Mouse (Mus musculus) midbrain, embryonic 10.5 days (tissue): ENCODE measurements around the gene Creld2. TPM values are rescaled to one million over a fixed set of nuclear protein-coding genes. Genes with fewer than 3 reads are reported as not detected.
A peak's percentile ranks its signal among the peaks of the same experiment; 100 is the strongest.

Experiments
- DNase-seq: peaks from one replicate; pipeline ENCODE4 v3.0.0-alpha.2; 2017; ENCODE audit warnings: low spot score
- H3K27ac ChIP-seq: fragments of 300-500 bp; sonication (generic); replicated peaks from 2 replicates; pipeline ENCODE4 v1.5.1; 2016; ENCODE audit warnings: mild to moderate bottlenecking
- H3K27me3 ChIP-seq: fragments of 300-500 bp; sonication (generic); 2 replicates; pipeline ENCODE4 v1.6.1; 2016; ENCODE audit warnings: low read depth, mild to moderate bottlenecking; ENCODE audit not compliant: poor library complexity, severe bottlenecking
- H3K36me3 ChIP-seq: fragments of 300-500 bp; sonication (generic); 2 replicates; pipeline ENCODE4 v1.6.1; 2016; ENCODE audit warnings: mild to moderate bottlenecking, moderate library complexity
- H3K4me1 ChIP-seq: fragments of 300-500 bp; sonication (generic); 2 replicates; pipeline ENCODE4 v1.6.1; 2016
- H3K4me3 ChIP-seq: fragments of 300-500 bp; sonication (generic); 2 replicates; pipeline ENCODE4 v1.5.1; 2016; ENCODE audit warnings: mild to moderate bottlenecking, moderate library complexity
- H3K9me3 ChIP-seq: fragments of 300-500 bp; sonication (generic); replicated peaks from 2 replicates; pipeline ENCODE4 v1.6.1; 2016; ENCODE audit warnings: mild to moderate bottlenecking
- WGBS: fragments of 180-500 bp; shearing (Covaris S2); methylation state at CpG from one replicate; pipeline ENCODE4 v1.1.7; 2016; 5-methylcytosine and 5-hydroxymethylcytosine counted together
- polyA plus RNA-seq: library from polyadenylated mRNA; unstranded; fragments of >200 nt; fragmentation: Nextera tagmentation; extraction: Ambion mirVana; gene quantifications from 2 replicates; pipeline ENCODE4 v1.2.1, GENCODE M21; 2016

Creld2 gene
- polyA plus RNA-seq, 1 experiment from 2014 or later = 110 TPM

DNA sequence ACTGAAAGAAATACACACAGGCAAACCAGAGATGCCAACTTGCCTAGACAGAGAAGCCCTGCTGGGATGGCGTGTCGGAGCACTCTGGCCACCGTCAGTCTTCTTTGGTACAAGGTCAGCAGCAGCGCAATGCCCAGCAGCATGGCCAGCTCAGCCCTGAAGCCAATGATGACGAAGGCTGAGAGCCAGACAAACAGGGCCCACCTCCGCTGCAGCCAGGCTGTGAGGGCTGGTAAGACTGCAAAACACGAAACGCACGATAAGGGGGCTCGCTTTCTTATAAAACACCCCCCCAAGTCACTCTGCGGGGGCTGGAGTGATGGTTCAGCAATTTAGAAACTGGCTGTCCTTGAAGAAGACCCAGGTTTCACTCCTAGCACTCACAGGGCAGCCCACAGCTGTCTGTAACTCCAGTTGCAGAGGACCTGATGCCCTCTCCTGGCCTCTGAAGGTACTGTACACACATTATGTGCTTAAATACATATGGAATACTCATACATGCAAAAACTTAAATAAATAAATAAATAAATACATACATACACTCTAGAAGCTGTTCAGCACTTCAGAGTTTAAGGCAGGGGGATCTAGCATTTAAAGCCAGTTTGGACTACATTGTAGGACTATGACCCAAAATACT lies 4.9 kb upstream of the Creld2 start:
- Histone ChIP-seq H3K9me3 (no peaks in the 10 kb centered on the region), H3K4me1 (peaks cover 7% of the 10 kb centered on the region), H3K36me3 (peaks cover 62% of the 10 kb centered on the region), H3K4me3 (no peak overlapping the region), H3K27me3 (no peaks in the 10 kb centered on the region), H3K27ac (no peak overlapping the region)
- DNase-seq = no peak
- 94% methylated on average over 11 of the region's 11 CpGs for WGBS

DNA sequence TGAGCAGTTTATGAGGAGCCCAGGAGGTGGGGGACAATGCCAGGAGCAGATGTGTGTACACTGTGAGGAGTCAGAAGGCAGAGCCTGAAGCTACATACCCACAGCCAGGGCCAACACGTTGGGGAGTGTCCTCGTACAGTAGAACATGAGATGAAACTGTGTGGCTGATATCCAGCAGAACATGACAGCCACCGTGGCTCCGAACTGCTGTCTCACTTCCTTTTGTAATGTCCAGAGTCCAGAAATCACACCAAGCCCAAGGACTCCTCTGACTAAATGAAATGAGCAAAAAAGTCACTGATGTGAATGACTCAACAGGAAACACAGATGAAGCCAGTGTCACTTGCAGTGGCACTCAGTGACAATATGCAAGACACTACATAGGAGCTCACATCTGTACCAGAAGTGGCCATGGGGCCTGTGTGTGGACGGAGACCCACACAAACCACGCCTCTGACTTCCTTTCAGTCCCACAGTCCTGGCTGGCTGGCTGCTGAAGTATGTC lies 4.2 kb upstream of the Creld2 start:
- 90% methylated on average over 6 of the region's 6 CpGs for WGBS
- no peaks in the 10 kb centered on the region for H3K27me3 ChIP-seq
- peaks cover 56% of the 10 kb centered on the region for H3K36me3 ChIP-seq
- H3K4me1 ChIP-seq = peaks cover 12% of the 10 kb centered on the region
- no peaks in the 10 kb centered on the region for H3K9me3 ChIP-seq
- H3K4me3 ChIP-seq = no peak overlapping the region
- H3K27ac ChIP-seq = no peak overlapping the region
- DNase-seq = no peak

DNA sequence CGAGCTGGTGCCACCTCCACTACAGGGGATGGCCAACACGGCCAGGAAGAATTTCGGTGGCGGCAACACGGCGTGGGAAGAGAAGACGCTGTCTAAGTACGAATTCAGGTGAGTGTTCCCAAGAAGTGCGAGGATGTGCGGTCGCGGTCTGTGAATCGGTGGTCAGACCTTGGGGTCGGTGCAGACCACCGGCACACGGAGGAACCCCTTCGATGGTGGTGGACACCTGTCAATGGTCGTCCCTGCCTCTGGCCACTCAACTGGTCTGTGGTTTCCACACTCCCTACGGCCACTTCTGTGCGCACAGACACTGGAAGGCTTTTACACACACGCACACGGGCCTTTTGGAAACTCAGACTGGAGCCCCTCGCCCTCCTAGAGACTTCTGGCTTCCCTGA lies 459 bp downstream of the Creld2 start:
- Histone ChIP-seq H3K27me3 (no peaks in the 10 kb centered on the region), H3K27ac (peak overlapping the region; percentile 91), H3K4me1 (peaks cover 25% of the 10 kb centered on the region), H3K4me3 (peak overlapping the region; percentile 94), H3K9me3 (no peaks in the 10 kb centered on the region), H3K36me3 (peaks cover 51% of the 10 kb centered on the region)
- DNase-seq = no peak
- WGBS = 1% methylated on average over 23 of the region's 23 CpGs

DNA sequence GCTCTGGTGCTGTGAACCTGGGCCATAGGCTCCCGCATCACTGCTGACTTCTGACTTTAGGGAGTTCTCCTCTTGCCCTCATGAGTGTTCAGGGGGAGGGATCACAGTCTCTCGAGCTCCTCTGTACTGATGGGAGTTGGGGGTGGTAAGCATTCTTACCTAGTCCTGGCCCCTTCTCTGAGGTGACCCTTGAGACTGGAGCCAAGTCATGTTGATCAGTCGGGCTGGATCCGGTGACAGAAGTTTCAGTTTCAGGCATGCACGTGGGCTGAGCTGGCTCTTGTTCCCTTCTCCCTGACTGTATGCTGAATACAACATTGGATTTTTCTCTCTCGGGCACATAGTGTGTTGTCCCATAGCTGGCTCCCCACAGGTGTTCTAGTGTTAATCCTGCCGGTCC lies 2.0 kb downstream of the Creld2 start:
- Histone ChIP-seq H3K4me3 (0 out of 2 replicates have a peak overlapping the region, but pooled peaks have one; percentile 94), H3K9me3 (no peaks in the 10 kb centered on the region), H3K4me1 (peaks cover 25% of the 10 kb centered on the region), H3K36me3 (peaks cover 54% of the 10 kb centered on the region), H3K27me3 (no peaks in the 10 kb centered on the region), H3K27ac (no peak overlapping the region)
- no peak for DNase-seq
- WGBS = 89% methylated on average over 7 of the region's 7 CpGs

DNA sequence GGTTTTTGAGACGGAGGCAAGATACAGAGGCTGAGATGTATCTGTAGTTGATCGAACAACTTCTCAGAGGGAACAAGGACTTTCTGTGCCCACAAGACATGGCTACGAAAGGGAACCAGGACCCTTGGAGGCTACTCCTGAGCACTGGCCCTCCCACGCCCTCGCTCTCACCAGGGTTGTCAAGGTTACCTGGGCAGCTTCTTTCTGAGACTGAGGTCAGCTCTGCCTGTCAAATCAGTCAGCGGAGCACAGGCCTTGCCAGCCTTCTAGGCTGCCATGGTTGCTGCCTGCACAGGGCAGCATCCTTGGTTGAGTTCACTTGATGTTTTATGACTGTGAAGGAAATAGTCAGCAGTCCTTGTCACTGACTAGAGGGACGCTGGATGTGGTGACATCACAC lies 3.1 kb downstream of the Creld2 start:
- Histone ChIP-seq H3K36me3 (peaks cover 64% of the 10 kb centered on the region), H3K27me3 (no peaks in the 10 kb centered on the region), H3K9me3 (no peaks in the 10 kb centered on the region), H3K27ac (no peak overlapping the region), H3K4me1 (peaks cover 25% of the 10 kb centered on the region), H3K4me3 (no peak overlapping the region)
- no peak for DNase-seq
- WGBS = 94% methylated on average over 7 of the region's 7 CpGs

DNA sequence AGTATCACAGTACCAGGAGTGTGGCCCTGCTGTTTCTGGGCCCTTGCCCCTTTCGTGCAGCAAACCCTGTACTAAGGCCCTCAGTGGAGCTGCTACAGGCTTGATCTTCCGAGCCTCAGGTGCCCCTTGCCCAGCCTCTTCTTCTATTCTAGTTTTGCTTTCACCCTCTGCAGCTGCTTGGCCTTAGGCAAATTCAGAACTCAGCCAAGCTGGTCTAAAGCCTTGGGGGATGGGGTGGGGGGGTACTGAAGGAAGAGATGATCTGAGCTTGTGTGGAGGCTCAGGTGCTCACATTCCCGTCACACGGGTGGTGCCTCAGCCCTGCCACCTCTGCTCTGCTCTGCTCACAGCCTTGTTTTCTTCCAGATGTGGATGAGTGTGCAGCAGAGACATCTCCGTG lies 3.9 kb downstream of the Creld2 start:
- H3K27ac ChIP-seq = no peak overlapping the region
- whole genome bisulfite sequencing = 91% methylated on average over 5 of the region's 5 CpGs
- peaks cover 25% of the 10 kb centered on the region for H3K4me1 ChIP-seq
- H3K36me3 ChIP-seq = peaks cover 64% of the 10 kb centered on the region
- no peak for DNase-seq
- no peak overlapping the region for H3K4me3 ChIP-seq
- no peaks in the 10 kb centered on the region for H3K27me3 ChIP-seq
- H3K9me3 ChIP-seq = no peaks in the 10 kb centered on the region

DNA sequence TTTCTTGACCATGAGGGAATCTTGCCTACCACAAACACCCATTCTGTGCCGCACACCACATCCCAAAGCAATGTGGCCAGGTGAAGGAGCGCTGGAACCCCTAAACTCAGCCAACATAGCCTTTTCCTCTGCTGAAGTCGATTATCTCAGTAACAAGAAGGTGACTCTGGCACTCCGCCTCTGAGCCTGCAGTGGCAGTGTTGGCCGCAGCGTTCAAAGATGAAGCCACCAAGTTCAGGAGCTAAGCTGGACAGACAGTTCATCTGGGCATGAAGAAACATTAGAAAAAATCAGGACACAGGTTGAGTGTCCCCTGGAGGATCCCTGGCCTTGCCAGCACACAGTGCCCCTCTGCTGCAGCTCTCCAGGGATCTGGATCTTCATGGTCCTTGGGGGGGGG lies 8.0 kb downstream of the Creld2 start:
- Histone ChIP-seq H3K36me3 (peaks cover 49% of the 10 kb centered on the region), H3K4me3 (no peak overlapping the region), H3K9me3 (no peaks in the 10 kb centered on the region), H3K4me1 (peaks cover 9% of the 10 kb centered on the region; the same call in 1 of the 2 replicates), H3K27me3 (no peaks in the 10 kb centered on the region), H3K27ac (no peak overlapping the region)
- DNase-seq = no peak
- WGBS = 90% methylated on average over 6 of the region's 6 CpGs

DNA sequence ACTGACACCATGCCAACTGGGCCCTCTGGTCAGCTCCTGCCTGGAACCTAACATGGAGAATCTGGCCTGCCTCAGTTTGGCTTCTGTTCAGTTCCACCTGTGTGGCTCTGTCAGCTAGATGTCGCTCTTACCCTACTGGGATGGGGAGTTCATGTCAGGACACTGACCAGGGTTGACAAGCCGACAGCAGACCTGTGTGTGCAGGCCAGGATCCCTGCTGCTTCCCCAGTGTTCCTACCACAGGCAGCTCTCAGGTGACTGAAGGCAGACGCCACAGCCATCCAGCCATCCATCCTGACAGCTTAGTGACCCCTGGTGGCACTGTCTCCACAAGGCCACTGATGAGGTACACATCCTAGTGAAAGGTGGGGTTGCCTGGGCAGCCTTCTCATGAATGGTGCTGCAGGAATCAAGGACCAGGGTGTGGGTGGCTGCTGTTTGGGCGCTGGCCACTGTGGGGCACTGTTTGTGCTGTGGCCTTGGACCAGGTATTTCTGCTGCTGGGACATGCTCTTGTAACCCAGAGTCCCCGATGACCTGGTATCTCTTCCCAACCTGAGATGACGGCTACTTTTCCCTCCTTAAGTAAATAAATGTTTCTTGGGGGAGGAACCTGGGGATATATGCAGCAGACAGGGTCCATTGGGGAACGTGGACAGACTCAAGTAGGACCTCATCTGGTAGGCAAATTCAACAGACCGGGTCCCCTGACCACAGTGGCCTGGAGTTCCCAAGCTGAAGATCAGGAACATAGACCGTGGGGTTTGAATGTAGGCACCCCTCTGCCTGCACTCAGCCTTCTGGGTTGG lies 8.7 kb downstream of the Creld2 start:
- Histone ChIP-seq H3K4me1 (peaks cover 9% of the 10 kb centered on the region; the same call in 1 of the 2 replicates), H3K9me3 (no peaks in the 10 kb centered on the region), H3K27ac (no peak overlapping the region), H3K4me3 (0 out of 2 replicates have a peak overlapping the region, but pooled peaks have one; percentile 8), H3K36me3 (peaks cover 42% of the 10 kb centered on the region), H3K27me3 (no peaks in the 10 kb centered on the region)
- WGBS = 29% methylated on average over 9 of the region's 9 CpGs
- peak; percentile 72 for DNase-seq

DNA sequence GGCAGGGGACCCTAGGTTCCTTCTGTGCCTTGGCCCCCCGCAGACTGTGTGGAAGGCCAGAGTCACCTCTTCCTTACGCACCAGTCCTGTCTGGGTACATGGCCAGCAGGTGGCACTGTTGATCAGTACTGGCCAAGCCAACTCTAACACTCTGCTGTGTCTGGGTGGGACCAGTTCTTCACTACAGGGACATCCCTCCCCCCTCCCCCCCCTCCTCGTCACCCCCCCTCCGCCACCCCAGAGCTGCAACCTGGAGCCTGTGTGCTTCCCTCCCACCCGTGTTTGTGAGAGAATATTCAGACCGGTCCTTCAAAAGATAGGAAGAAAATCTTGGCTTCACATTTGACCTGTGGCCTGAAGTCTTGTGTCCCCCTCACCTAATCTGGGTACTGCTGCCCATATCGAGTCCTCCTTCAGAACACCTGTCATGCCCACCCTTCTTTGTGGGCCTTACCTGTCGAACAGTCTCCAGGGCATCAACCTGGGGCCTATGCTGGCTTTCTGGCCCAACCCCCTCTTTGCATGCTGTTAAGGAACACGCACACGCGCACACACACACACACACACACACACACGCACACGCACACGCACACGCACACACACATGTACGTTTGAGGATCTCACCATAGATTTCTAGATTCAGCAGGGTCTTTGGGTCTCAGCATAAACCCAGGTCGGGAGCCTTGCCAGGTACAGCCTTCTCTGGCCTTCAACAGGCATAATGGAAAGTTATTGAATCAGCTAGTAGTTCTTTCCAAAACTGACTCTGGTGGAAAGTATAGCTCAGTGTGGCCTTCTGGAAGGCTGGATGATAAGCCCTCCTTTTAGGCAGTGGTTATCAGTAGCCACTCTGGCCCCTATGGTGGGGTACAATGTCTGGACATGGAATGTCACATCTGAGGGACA lies 9.6 kb downstream of the Creld2 start:
- Histone ChIP-seq H3K4me3 (0 out of 2 replicates have a peak overlapping the region, but pooled peaks have one; percentile 8), H3K36me3 (peaks cover 33% of the 10 kb centered on the region), H3K9me3 (no peaks in the 10 kb centered on the region), H3K4me1 (peaks cover 9% of the 10 kb centered on the region; the same call in 1 of the 2 replicates), H3K27ac (no peak overlapping the region), H3K27me3 (no peaks in the 10 kb centered on the region)
- WGBS = 57% methylated on average over 17 of the region's 17 CpGs
- peak; percentile 87 for DNase-seq

DNA sequence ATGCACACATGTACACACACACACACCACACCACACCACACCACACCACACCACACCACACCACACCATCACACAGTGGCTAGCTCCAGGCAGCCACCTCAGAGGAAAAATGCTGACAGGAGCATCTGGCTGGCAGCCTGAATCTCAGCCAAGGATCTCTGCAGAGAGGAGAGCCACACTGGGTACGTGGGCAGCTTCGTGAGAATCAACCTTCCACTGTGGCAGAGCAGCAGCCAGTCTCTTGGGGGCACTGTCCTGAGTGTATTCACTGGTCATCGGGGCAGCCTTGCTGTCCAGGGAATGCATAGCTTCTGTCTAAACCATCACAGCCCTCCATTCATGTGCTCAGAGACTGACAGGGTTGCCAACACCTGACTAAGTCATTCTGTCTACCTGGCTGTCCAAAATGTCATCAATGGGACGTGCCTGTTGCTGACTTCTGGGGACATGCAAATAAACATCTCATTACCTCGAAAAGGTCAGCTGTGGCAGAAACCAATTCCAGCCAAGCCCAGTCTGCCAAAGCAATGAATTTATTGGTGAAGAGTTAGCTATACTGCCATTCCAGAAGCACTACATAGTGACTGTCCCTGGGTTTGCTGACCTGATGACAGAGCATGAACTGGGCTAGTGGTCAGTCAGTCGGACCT lies 10.5 kb downstream of the Creld2 start:
- 79% methylated on average over 6 of the region's 6 CpGs for WGBS
- H3K27ac ChIP-seq = no peak overlapping the region
- no peaks in the 10 kb centered on the region for H3K9me3 ChIP-seq
- peaks cover 9% of the 10 kb centered on the region; the same call in 1 of the 2 replicates for H3K4me1 ChIP-seq
- peaks cover 24% of the 10 kb centered on the region for H3K36me3 ChIP-seq
- no peaks in the 10 kb centered on the region; the same call in 1 of the 2 replicates for H3K27me3 ChIP-seq
- H3K4me3 ChIP-seq = no peak overlapping the region
- DNase-seq = no peak

DNA sequence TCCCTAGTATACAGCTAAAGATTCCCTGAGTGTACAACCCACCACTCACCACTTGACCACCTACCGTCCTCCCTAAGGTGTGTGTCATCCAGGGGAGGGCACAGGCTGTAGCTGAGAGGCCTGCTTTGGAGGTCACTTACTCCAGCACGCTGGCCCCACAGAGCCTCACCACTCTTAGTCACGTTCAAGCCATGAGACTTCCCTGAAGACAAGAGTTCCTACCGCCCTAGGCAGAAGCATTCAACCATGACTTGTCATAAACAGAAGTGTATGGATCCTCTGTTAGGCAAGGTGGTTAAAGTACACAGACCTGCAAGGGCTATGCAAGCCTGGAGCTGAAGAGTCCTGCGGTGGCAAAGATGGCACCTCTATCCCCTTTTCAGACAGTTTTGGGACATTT lies 11.2 kb downstream of the Creld2 start:
- Histone ChIP-seq H3K4me1 (peaks cover 9% of the 10 kb centered on the region; the same call in 1 of the 2 replicates), H3K36me3 (peaks cover 17% of the 10 kb centered on the region), H3K4me3 (no peak overlapping the region), H3K27ac (no peak overlapping the region), H3K9me3 (no peaks in the 10 kb centered on the region), H3K27me3 (no peaks in the 10 kb centered on the region; the same call in 1 of the 2 replicates)
- no peak for DNase-seq
- 81% methylated on average over 5 of the region's 5 CpGs for WGBS

DNA sequence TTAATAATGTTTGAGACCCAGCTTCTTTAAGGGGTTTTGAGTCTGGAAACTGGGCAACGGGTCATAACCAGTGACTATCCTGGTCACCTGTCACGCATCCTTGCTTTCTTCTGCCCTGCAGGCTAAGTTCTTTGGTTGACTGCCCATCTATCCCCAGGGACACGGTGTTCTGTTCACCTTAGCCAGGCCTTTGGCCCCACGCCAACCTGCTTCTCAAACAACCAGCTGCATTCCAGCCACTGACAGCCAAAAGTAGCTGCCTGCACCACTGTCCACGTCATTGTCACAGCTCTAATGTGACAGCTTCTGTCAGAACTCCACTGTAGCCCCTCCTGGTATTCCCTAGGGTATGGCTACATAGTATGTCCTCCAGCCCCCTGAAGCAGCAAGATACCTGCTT lies 12.0 kb downstream of the Creld2 start:
- DNase-seq = no peak
- no peaks in the 10 kb centered on the region for H3K9me3 ChIP-seq

More for the DNA sequence above, 12.0 kb downstream of the Creld2 start:
- WGBS = 71% methylated on average over 5 of the region's 5 CpGs
- peaks cover under 1% of the 10 kb centered on the region; the same call in 1 of the 2 replicates for H3K27me3 ChIP-seq
- peaks cover 9% of the 10 kb centered on the region for H3K36me3 ChIP-seq
- H3K4me3 ChIP-seq = no peak overlapping the region
- H3K27ac ChIP-seq = no peak overlapping the region
- peaks cover 9% of the 10 kb centered on the region; the same call in 1 of the 2 replicates for H3K4me1 ChIP-seq
